Mouse (Mus musculus): ENCODE results near the gene D830030K20Rik. TPM values are rescaled to one million over a fixed set of nuclear protein-coding genes. Genes with fewer than 3 reads are reported as not detected.

The D830030K20Rik gene
- total RNA-seq (2023): 1 to 10 TPM in 1 of 2 experiments, under 1 TPM in 1; 0.98 to 1.3 TPM

GRCm38 (mm10) chr14:3208272-3209152 is at the start of gene D830030K20Rik:
Gene D830030K20Rik, plus strand, starts transcription at chr14:3208488.

GRCm38 (mm10) chr14:3187955-3188354 is 20.3 kb upstream of the D830030K20Rik start, which contains the start of gene Gm5795:
Gene Gm5795, plus strand, starts transcription at chr14:3188255.

Other genes with a start within 250 kb of the D830030K20Rik start
- gene Gm2888, start 178.5 kb upstream of the D830030K20Rik start, total RNA-seq (2023): not detected
- not detected for gene Gm2897, start 159.2 kb upstream of the D830030K20Rik start, total RNA-seq (2023)
- not detected for gene Gm10340, start 74.5 kb upstream of the D830030K20Rik start, total RNA-seq (2023)
- gene Gm5795, start 20.2 kb upstream of the D830030K20Rik start, total RNA-seq (2023): not detected
- not detected for gene Gm2956, start 124.1 kb downstream of the D830030K20Rik start, total RNA-seq (2023)
- not detected for gene Gm10413, start 186.6 kb downstream of the D830030K20Rik start, total RNA-seq (2023)
- gene Gm10409, start 204.1 kb downstream of the D830030K20Rik start, total RNA-seq (2023): 1 to 10 TPM; 1.1 to 1.2 TPM
- 1 to 10 TPM in 1 of 2 experiments, under 1 TPM in 1; 0.35 to 3.3 TPM for gene Gm3005, start 219.6 kb downstream of the D830030K20Rik start, total RNA-seq (2023)
- not detected for gene Gm10408, start 240.9 kb downstream of the D830030K20Rik start, total RNA-seq (2023)